Mouse (Mus musculus): ENCODE measurements around the gene Fat3.

GRCm38 (mm10) chr9:15925237-15925636 lies 575.8 kb downstream of the Fat3 start:
- TF ChIP-seq CTCF (IDR thresholded peaks at IDR 0.05; ENCODE audit: borderline replicate concordance, extremely low read depth, insufficient read depth, insufficient read length) = no peak
- no peak for TF ChIP-seq POLR2A (IDR thresholded peaks at IDR 0.05; ENCODE audit: borderline replicate concordance, extremely low read depth, insufficient read depth, insufficient read length, poor library complexity, severe bottlenecking)

Measured in brain, embryonic 14.5 days (tissue).